Mouse (Mus musculus) left cerebral cortex, postnatal 14 days (tissue): ENCODE data around the gene Pdzd2. TPM values are rescaled to one million over a fixed set of nuclear protein-coding genes. Genes with fewer than 3 reads are reported as not detected.

ENCODE experiments used
- DNase-seq, 2 experiments: peaks; one replicate each; pipeline ENCODE4 v3.0.0; 2021 to 2022; ENCODE audit warnings: low spot score in 2 of 2, mixed read lengths in 1 of 2
- intact Hi-C: fragments of 180-260 bp; cut with DNase I; formaldehyde crosslinking; loops from one replicate; pipeline ENCODE4 v1.15.1; 2025
- long read RNA-seq, 2 experiments: library from polyadenylated mRNA; stranded (forward); transcript quantifications; one replicate each; pipeline ENCODE4 v2.0.0; 2021
- total RNA-seq, 2 experiments: library from RNA; stranded (reverse); gene quantifications; 2 replicates each; pipeline ENCODE4 v1.2.3; 2021

The Pdzd2 gene
- 10 to 100 TPM; 81.5 to 91.1 TPM for total RNA-seq
- long read RNA-seq, experiment 1, partial matches to known transcripts: 8 of 14 reads
- long read RNA-seq, experiment 1, other reads (novel, unspliced or antisense): 5 of 14 reads
- long read RNA-seq, experiment 2, partial matches to known transcripts: 14 of 18 reads
- long read RNA-seq, experiment 2, other reads (novel, unspliced or antisense): 4 of 18 reads

- intact Hi-C loops: loop anchor here (1.0 to 5.0 kb wide), 4 partner anchors 57 to 153 kb away; no protein-coding TSS in a partner anchor
- DNase-seq: peak; percentile 97 to 98
Observed at GRCm38 (mm10) chr15:12739277-12740247, at the start of gene Pdzd2. Gene Pdzd2, minus strand, starts transcription at chr15:12739924.

GRCm38 (mm10) chr15:12789406-12789867 is 49.7 kb upstream of the Pdzd2 start:
- intact Hi-C loops: no loop called here
- no peak for DNase-seq

GRCm38 (mm10) chr15:12788536-12788935 is 48.8 kb upstream of the Pdzd2 start:
- intact Hi-C loops: no loop called here
- no peak for DNase-seq

- DNase-seq: no peak
- intact Hi-C loops: no loop called here
Observed at GRCm38 (mm10) chr15:12781729-12782326, 42.1 kb upstream of the Pdzd2 start.

- DNase-seq: no peak
- intact Hi-C loops: no loop called here
Observed at GRCm38 (mm10) chr15:12781296-12781695, 41.6 kb upstream of the Pdzd2 start.

GRCm38 (mm10) chr15:12774149-12774753 is 34.5 kb upstream of the Pdzd2 start:
- intact Hi-C loops: no loop called here
- no peak for DNase-seq

GRCm38 (mm10) chr15:12770958-12771357 is 31.2 kb upstream of the Pdzd2 start:
- peak; percentile 49 to 53 for DNase-seq
- intact Hi-C loops: no loop called here

GRCm38 (mm10) chr15:12766848-12767247 is 27.1 kb upstream of the Pdzd2 start:
- intact Hi-C loops: no loop called here

GRCm38 (mm10) chr15:12763147-12763546 is 23.4 kb upstream of the Pdzd2 start:
- no peak for DNase-seq
- intact Hi-C loops: no loop called here

More at GRCm38 (mm10) chr15:12766848-12767247, 27.1 kb upstream of the Pdzd2 start:
- DNase-seq: no peak

- no peak for DNase-seq
- intact Hi-C loops: no loop called here
Observed at GRCm38 (mm10) chr15:12762258-12762913, 22.7 kb upstream of the Pdzd2 start.

- DNase-seq: no peak
- intact Hi-C loops: no loop called here
Observed at GRCm38 (mm10) chr15:12760747-12761146, 21.0 kb upstream of the Pdzd2 start.

- no peak for DNase-seq
- intact Hi-C loops: no loop called here
Observed at GRCm38 (mm10) chr15:12758461-12758860, 18.7 kb upstream of the Pdzd2 start.

- no peak for DNase-seq
- intact Hi-C loops: no loop called here
Observed at GRCm38 (mm10) chr15:12757757-12758156, 18.0 kb upstream of the Pdzd2 start.

GRCm38 (mm10) chr15:12753201-12753600 is 13.5 kb upstream of the Pdzd2 start:
- DNase-seq: no peak
- intact Hi-C loops: no loop called here

GRCm38 (mm10) chr15:12750963-12751362 is 11.2 kb upstream of the Pdzd2 start:
- no peak for DNase-seq
- intact Hi-C loops: no loop called here

- no peak for DNase-seq
- intact Hi-C loops: no loop called here
Observed at GRCm38 (mm10) chr15:12749549-12750301, 10.0 kb upstream of the Pdzd2 start.

GRCm38 (mm10) chr15:12742117-12742906 is 2.6 kb upstream of the Pdzd2 start:
- intact Hi-C loops: loop anchor here (5.0 kb wide), 1 partner anchor 55 kb away; no protein-coding TSS in a partner anchor
- DNase-seq: no peak
